Mouse (Mus musculus) lung, adult 2 months (tissue): Measurements from ENCODE around the gene Abcb1b.

ENCODE experiments used
- CTCF ChIP-seq: fragments of 200-500 bp; IDR thresholded peaks from 2 replicates; pipeline ENCODE4 v1.5.1; 2011; ENCODE audit warnings: mild to moderate bottlenecking, low read length, control low read depth; ENCODE audit not compliant: insufficient read depth
- POLR2A ChIP-seq: fragments of 200-500 bp; IDR thresholded peaks from 2 replicates; pipeline ENCODE4 v1.6.1; 2011; ENCODE audit warnings: low read depth, mild to moderate bottlenecking, control low read depth, low read length, borderline replicate concordance; ENCODE audit errors: extremely low read depth

DNA sequence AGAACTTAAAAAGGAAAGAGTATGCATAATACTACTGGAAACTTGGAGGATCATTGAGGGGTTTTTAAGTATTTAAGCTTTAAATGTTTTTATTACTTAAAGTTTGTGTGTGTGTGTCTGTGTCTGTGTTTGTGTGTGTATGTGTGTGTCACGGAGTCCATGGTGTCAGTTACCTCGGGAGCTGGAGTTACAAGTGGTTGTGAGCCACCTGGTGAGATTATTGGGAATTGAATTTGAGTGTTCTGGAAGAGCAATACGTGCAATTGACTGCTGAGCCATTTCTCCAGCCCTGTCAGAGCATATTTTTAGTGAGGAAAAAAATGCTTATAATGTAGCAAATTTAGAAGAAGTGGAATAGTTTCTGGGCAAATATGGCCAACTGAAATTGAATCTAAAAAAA is 44.9 kb downstream of the Abcb1b start:
- TF ChIP-seq POLR2A (no peak), CTCF (no peak)
